Mouse (Mus musculus) hindbrain, embryonic 15.5 days (tissue): ENCODE data around the gene Arhgap25. TPM values are rescaled to one million over a fixed set of nuclear protein-coding genes. Genes with fewer than 3 reads are reported as not detected.

Experiments
- ATAC-seq: fragments of 200-750 bp; cut with Nextera tagmentation; 2 replicates; pipeline ENCODE4 v1.8.0; 2017; ENCODE audit warnings: low read depth, moderate number of reproducible peaks, moderate TSS enrichment; ENCODE audit not compliant: low FRiP score
- H3K27ac ChIP-seq: fragments of 300-500 bp; sonication (generic); replicated peaks from 2 replicates; pipeline ENCODE4 v1.5.1; 2015; ENCODE audit warnings: mild to moderate bottlenecking, inconsistent platforms
- H3K27me3 ChIP-seq: fragments of 300-500 bp; sonication (generic); 2 replicates; pipeline ENCODE4 v1.6.1; 2015; ENCODE audit warnings: control low read depth, inconsistent platforms
- H3K36me3 ChIP-seq: fragments of 300-500 bp; sonication (generic); 2 replicates; pipeline ENCODE4 v1.6.1; 2015; ENCODE audit warnings: control low read depth, inconsistent platforms
- H3K4me1 ChIP-seq: fragments of 300-500 bp; sonication (generic); replicated peaks from 2 replicates; pipeline ENCODE4 v1.6.1; 2015; ENCODE audit warnings: control low read depth, inconsistent platforms
- H3K4me2 ChIP-seq: fragments of 300-500 bp; sonication (generic); 2 replicates; pipeline ENCODE4 v1.6.1; 2015; ENCODE audit warnings: moderate library complexity, mild to moderate bottlenecking, inconsistent platforms
- H3K4me3 ChIP-seq: fragments of 300-500 bp; sonication (generic); 2 replicates; pipeline ENCODE4 v1.5.1; 2015; ENCODE audit warnings: mild to moderate bottlenecking, inconsistent platforms
- H3K9ac ChIP-seq: fragments of 300-500 bp; sonication (generic); 2 replicates; pipeline ENCODE4 v1.6.1; 2015; ENCODE audit warnings: inconsistent platforms
- H3K9me3 ChIP-seq: fragments of 300-500 bp; sonication (generic); 2 replicates; pipeline ENCODE4 v1.6.1; 2016; ENCODE audit warnings: control low read depth, inconsistent platforms
- WGBS: fragments of 180-500 bp; shearing (Covaris S2); methylation state at CpG from one replicate; pipeline ENCODE4 v1.1.7; 2015; 5-methylcytosine and 5-hydroxymethylcytosine counted together
- polyA plus RNA-seq: library from polyadenylated mRNA; unstranded; fragments of >200 nt; fragmentation: Nextera tagmentation; extraction: Ambion mirVana; gene quantifications from 2 replicates; pipeline ENCODE4 v1.2.1, GENCODE M21; 2015

Arhgap25 gene
- polyA plus RNA-seq, 1 experiment from 2014 or later = 2.2 TPM

GRCm38 (mm10) chr6:87424037-87424816 lies 108.8 kb downstream of the Arhgap25 start:
- peak overlapping the region; percentile 19 for H3K4me3 ChIP-seq
- H3K9me3 ChIP-seq = no peaks in the 10 kb centered on the region
- H3K4me1 ChIP-seq = peaks cover 6% of the 10 kb centered on the region; the same call in 1 of the 2 replicates
- H3K27me3 ChIP-seq = no peaks in the 10 kb centered on the region
- H3K9ac ChIP-seq = no peak overlapping the region; the same call in 1 of the 2 replicates
- H3K4me2 ChIP-seq = peak overlapping the region; percentile 48
- 52% methylated on average over 19 of the region's 19 CpGs for WGBS
- no peaks in the 10 kb centered on the region for H3K36me3 ChIP-seq
- ATAC-seq = no peak
- peak overlapping the region; percentile 20; the same call in 1 of the 2 replicates for H3K27ac ChIP-seq

- no peaks in the 10 kb centered on the region for H3K27me3 ChIP-seq
- H3K4me2 ChIP-seq = no peak overlapping the region
- H3K9ac ChIP-seq = no peak overlapping the region
- H3K27ac ChIP-seq = no peak overlapping the region
- H3K4me3 ChIP-seq = no peak overlapping the region
- no peak for ATAC-seq
- 86% methylated on average over 7 of the region's 7 CpGs for WGBS
- peaks cover 6% of the 10 kb centered on the region; the same call in 1 of the 2 replicates for H3K4me1 ChIP-seq
- no peaks in the 10 kb centered on the region for H3K36me3 ChIP-seq
- H3K9me3 ChIP-seq = no peaks in the 10 kb centered on the region
Measured at GRCm38 (mm10) chr6:87422304-87422703, 110.8 kb downstream of the Arhgap25 start.

GRCm38 (mm10) chr6:87412011-87412410 lies 121.0 kb downstream of the Arhgap25 start:
- no peak for ATAC-seq
- Histone ChIP-seq H3K27ac (no peak overlapping the region), H3K36me3 (no peaks in the 10 kb centered on the region), H3K4me3 (no peak overlapping the region), H3K4me1 (0 out of 2 replicates have a peak, but pooled peaks cover 5% of the 10 kb centered on the region), H3K27me3 (no peaks in the 10 kb centered on the region), H3K4me2 (no peak overlapping the region), H3K9ac (no peak overlapping the region), H3K9me3 (no peaks in the 10 kb centered on the region)
- 21% methylated on average over 3 of the region's 3 CpGs for WGBS

Other genes starting within 250 kb of the Arhgap25 start
- gene Antxr1, start 197.4 kb downstream of the Arhgap25 start, polyA plus RNA-seq = 4.7 and 5.2 TPM in 2 replicates
- not detected in 2 replicates for gene Gkn1, start 182.3 kb downstream of the Arhgap25 start, polyA plus RNA-seq
- gene Gkn2, start 159.9 kb downstream of the Arhgap25 start, polyA plus RNA-seq = not detected in 2 replicates
- gene Gkn3, start 144.3 kb downstream of the Arhgap25 start, polyA plus RNA-seq = 0.41 and 1.0 TPM in 2 replicates
- not detected in 2 replicates for gene Bmp10, start 104.3 kb downstream of the Arhgap25 start, polyA plus RNA-seq
- gene Prokr1, start 57.5 kb upstream of the Arhgap25 start, polyA plus RNA-seq = 2.7 and 3.1 TPM in 2 replicates
- gene Aplf, start 138.9 kb upstream of the Arhgap25 start, polyA plus RNA-seq = 8.6 and 10.2 TPM in 2 replicates
- gene Efcc1, start 197.6 kb upstream of the Arhgap25 start, polyA plus RNA-seq = 6.7 and 7.0 TPM in 2 replicates
- gene Gp9, start 244.8 kb upstream of the Arhgap25 start, polyA plus RNA-seq = 0.55 and 0.99 TPM in 2 replicates